Mouse (Mus musculus) olfactory bulb, adult 2 months (tissue): ENCODE results near the gene Fam168b.

ENCODE experiments used
- CTCF ChIP-seq: fragments of 200-500 bp; IDR thresholded peaks from 2 replicates; pipeline ENCODE4 v1.5.1; 2012; ENCODE audit warnings: low read depth, mild to moderate bottlenecking, low read length, moderate library complexity; ENCODE audit not compliant: insufficient read depth
- POLR2A ChIP-seq: fragments of 200-500 bp; IDR thresholded peaks from 2 replicates; pipeline ENCODE4 v1.6.1; 2012; ENCODE audit warnings: mild to moderate bottlenecking, low read depth, low read length, moderate library complexity; ENCODE audit not compliant: insufficient read depth

GRCm38 (mm10) chr1:34775870-34776269 is 67.0 kb downstream of the Fam168b start:
- TF ChIP-seq POLR2A (no peak), CTCF (no peak)
